Mouse (Mus musculus): ENCODE measurements around the gene Dnah1. TPM values are rescaled to one million over a fixed set of nuclear protein-coding genes. Genes with fewer than 3 reads are reported as not detected.

Dnah1 gene
- 6.6 and 8.1 TPM in 2 replicates for polyA plus RNA-seq (2015; fragmentation: Nextera tagmentation; extraction: Ambion mirVana)

DNA sequence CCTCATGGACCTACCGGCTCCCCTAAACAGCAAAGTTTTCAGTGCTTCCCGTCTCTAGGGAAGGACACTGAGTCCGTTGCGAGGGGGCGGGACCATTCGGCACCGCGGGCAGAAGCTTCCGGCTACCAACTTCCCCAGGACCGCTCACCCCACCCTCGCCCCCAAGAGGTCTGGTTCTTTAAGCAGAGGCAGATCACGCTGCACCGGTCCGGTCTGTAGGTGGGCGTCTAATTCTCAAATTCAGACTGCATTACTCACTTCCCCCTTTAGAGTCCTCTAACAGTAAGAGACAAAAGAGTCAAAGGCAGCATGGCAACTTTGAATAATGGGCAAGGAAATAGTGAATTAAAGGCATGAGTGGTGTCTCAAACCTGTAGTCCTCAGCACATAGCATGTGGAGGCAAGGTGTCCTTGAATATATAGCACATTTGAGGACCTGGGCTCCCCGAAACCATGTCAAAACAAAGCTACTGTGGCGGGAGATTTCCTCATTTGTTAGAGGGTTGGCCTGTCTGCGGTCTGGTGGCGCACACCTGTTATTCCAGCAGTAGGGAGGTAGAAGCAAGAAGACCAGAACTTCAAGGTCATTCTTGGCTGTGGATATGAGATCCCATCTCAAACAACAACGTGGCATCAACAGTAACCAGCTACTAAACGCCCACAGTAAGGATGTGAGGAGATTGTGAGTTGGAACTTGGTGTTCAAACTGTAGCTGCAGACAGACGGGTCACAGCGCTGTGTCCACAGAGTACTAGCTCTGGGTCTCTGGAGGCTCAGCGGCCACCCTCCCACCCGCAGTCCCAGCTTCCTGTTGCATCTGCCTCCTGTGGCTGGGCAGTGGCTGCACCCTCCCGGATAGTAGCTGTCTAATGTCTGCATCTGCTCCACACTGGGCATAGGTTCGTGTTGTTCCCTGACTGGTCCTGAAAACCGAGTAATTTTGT is at the start of gene Dnah1:
Gene Dnah1 (minus strand): TSS at position 48 of the 944 bp plus-strand sequence.
- H3K4me2 ChIP-seq (replicated peaks) = peak within 1 kb of the TSS; percentile 65
- H3K36me3 ChIP-seq = no peaks in the 10 kb centered on the region
- peak within 1 kb of the TSS; percentile 42 for H3K4me3 ChIP-seq
- ATAC-seq (ENCODE audit: low FRiP score, low read depth) = peak; percentile 48; the same call in 1 of the 2 replicates
- no peak within 1 kb of the TSS for H3K27ac ChIP-seq
- peak within 1 kb of the TSS; percentile 54 for H3K9ac ChIP-seq
- WGBS = 28% methylated on average over 28 of the region's 28 CpGs
- no peaks in the 10 kb centered on the region for H3K9me3 ChIP-seq
- 0 out of 2 replicates have a peak, but pooled peaks cover 4% of the 10 kb centered on the region for H3K27me3 ChIP-seq
- peaks cover 13% of the 10 kb centered on the region; the same call in 1 of the 2 replicates for H3K4me1 ChIP-seq

DNA sequence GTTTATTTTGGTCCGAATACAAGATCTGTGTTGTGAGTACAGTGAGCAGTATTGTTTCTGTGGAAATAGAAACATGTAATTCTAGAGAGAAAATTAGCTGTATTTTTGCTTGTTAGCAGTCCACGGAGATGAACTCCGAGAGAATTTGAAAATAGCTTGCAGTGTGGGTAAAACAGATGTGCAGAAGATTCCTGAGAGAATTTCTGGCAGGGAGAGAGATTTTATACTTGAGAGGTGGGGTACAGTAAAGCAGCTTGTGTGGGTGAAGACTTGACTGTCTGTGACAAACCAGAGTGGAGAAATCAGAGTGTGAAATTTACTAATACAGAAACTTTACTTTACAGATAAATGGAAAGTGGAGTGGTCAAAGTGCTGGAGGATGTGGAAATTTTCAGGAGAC is 45.7 kb upstream of the Dnah1 start:
- no peaks in the 10 kb centered on the region for H3K9me3 ChIP-seq
- WGBS = 81% methylated on average over 3 of the region's 3 CpGs
- peaks cover 80% of the 10 kb centered on the region for H3K36me3 ChIP-seq
- no peak overlapping the region for H3K4me2 ChIP-seq (replicated peaks)
- no peak overlapping the region for H3K9ac ChIP-seq
- no peak overlapping the region for H3K27ac ChIP-seq
- H3K27me3 ChIP-seq = no peaks in the 10 kb centered on the region
- no peak overlapping the region for H3K4me3 ChIP-seq
- ATAC-seq (ENCODE audit: low FRiP score, low read depth) = no peak
- H3K4me1 ChIP-seq = no peaks in the 10 kb centered on the region

DNA sequence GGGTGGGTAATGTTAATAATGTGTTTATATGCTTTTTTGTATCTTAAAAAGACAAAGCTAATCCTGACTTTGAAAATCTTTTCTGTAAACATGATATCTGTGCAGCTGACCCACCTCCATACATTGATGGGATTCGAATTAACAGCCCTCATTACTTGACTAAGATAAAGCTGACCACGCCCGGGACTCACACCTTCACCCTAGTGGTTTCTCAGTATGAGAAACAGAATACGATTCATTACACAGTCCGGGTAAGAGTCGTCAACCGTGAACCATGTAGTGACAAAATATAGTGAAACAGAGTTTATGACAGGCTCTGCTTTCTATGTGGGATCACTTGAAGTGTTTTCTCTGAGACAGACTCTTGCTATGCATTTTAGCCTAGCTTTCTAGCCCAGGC is 44.3 kb upstream of the Dnah1 start:
- Histone ChIP-seq H3K27ac (no peak overlapping the region), H3K9me3 (no peaks in the 10 kb centered on the region), H3K27me3 (no peaks in the 10 kb centered on the region), H3K4me2 (replicated peaks) (no peak overlapping the region), H3K4me3 (no peak overlapping the region), H3K4me1 (no peaks in the 10 kb centered on the region), H3K9ac (no peak overlapping the region), H3K36me3 (peaks cover 81% of the 10 kb centered on the region)
- 88% methylated on average over 7 of the region's 7 CpGs for WGBS
- ATAC-seq (ENCODE audit: low FRiP score, low read depth) = no peak

DNA sequence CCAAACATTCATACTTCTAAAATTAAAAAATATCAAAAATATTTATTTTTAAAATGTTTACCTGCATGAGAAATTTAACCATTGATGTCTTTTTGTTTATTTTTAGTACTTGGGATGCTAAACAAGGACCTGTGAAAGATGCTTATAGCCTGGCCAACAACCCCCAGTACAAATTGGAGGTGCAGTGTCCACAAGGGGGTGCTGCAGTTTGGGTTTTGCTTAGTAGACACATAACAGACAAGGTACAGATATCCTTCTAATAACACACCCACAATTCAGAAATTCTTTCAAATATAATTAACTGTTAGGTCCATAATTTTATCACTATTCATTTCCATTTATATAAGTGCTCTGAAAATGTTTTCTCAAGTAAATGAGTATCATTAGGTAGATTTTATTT is 41.7 kb upstream of the Dnah1 start:
- Histone ChIP-seq H3K4me3 (no peak overlapping the region), H3K36me3 (peaks cover 81% of the 10 kb centered on the region), H3K9ac (no peak overlapping the region), H3K27me3 (no peaks in the 10 kb centered on the region), H3K27ac (no peak overlapping the region), H3K9me3 (no peaks in the 10 kb centered on the region), H3K4me2 (replicated peaks) (no peak overlapping the region), H3K4me1 (no peaks in the 10 kb centered on the region)
- ATAC-seq (ENCODE audit: low FRiP score, low read depth) = no peak

DNA sequence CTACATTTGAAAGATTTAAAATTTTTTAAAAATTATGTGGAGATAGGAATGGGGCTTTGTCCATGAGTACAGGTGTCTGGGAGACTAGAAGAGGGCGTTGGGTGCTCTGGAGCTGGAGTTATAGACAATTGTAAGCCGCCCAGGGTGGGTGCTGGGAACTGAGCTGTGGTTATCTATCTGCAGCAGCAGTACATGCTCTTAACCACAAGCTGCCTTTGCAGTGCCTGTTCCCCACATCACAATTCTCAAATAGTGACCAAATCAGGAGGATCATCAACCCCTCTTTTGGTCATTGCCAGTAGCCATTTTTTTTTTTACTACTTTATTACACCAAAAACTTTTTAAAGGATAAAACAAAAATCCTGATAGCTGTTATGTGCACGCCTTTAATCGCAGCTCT is 40.9 kb upstream of the Dnah1 start:
- no peaks in the 10 kb centered on the region for H3K9me3 ChIP-seq
- ATAC-seq (ENCODE audit: low FRiP score, low read depth) = no peak
- WGBS = 94% methylated on average over 4 of the region's 4 CpGs

DNA sequence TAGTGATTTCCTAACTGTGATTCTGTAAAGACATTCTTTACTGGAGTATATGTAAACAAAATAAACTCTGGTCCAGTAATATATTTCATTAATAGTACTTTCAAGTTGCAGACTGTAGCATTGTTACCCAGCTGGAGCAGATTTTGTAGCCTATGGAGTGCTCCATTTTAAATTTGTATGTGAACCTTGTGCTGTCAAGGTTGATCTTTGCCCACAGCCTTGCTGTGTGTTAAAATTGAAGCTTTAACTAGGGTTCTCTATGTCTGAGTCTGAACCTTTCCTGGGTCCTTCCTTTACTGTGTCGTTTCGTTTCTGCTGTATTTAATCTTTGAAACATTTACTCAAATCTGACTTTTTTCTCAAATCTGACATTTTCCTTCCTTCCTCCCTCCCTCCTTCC is 38.5 kb upstream of the Dnah1 start:
- no peak overlapping the region for H3K4me2 ChIP-seq (replicated peaks)
- H3K27ac ChIP-seq = no peak overlapping the region
- no peaks in the 10 kb centered on the region for H3K4me1 ChIP-seq
- WGBS = 94% methylated on average over 2 of the region's 2 CpGs
- peaks cover 75% of the 10 kb centered on the region for H3K36me3 ChIP-seq
- no peaks in the 10 kb centered on the region for H3K27me3 ChIP-seq
- H3K4me3 ChIP-seq = no peak overlapping the region
- no peak for ATAC-seq (ENCODE audit: low FRiP score, low read depth)
- H3K9ac ChIP-seq = no peak overlapping the region
- H3K9me3 ChIP-seq = no peaks in the 10 kb centered on the region

More for the DNA sequence above, 40.9 kb upstream of the Dnah1 start:
- Histone ChIP-seq H3K27me3 (no peaks in the 10 kb centered on the region), H3K4me1 (no peaks in the 10 kb centered on the region), H3K4me3 (no peak overlapping the region), H3K27ac (no peak overlapping the region), H3K36me3 (peaks cover 79% of the 10 kb centered on the region), H3K9ac (no peak overlapping the region), H3K4me2 (replicated peaks) (no peak overlapping the region)

DNA sequence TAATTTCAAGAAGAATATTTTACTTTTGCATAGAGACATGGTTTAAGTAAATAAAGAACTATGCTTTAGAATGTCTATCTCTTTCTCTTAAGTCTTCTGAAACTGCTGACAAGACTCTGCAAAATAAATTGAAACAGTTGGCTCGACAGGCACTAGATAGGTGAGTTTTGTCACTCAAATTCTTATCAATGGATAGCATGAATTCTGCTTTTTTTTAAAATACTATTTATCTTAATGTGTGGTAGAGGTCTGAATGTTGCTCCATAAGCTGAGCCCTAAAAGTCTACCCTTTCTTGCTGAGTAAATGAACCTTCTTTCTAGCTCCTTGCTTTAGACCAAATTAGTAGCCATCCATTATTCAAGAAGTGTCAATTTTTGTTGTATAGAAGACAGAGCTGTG is 21.7 kb upstream of the Dnah1 start:
- Histone ChIP-seq H3K9me3 (no peaks in the 10 kb centered on the region), H3K4me3 (no peak overlapping the region), H3K27ac (no peak overlapping the region), H3K27me3 (no peaks in the 10 kb centered on the region), H3K36me3 (peaks cover 55% of the 10 kb centered on the region), H3K9ac (no peak overlapping the region), H3K4me2 (replicated peaks) (no peak overlapping the region), H3K4me1 (no peaks in the 10 kb centered on the region)
- WGBS = 90% methylated on average over 1 of the region's 1 CpGs
- ATAC-seq (ENCODE audit: low FRiP score, low read depth) = no peak

DNA sequence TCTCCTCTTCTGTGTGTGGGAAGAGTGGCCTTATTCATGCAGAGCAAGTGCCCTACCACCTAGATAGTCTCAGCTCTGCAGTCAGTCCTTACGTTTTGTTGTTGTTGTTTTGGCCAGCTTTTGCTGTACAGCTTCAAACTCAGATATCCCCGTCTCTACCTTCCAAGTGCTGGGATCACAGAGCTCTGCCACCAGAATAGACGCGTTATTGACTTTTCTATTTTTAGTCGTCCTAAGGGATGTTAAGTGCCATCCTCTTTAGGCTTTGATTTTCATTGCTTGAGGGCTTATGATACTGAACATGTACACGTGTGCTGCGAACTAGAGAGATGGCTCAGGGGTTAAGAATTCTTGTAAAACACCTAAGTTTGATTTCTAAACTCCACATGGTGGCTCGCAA is 19.5 kb upstream of the Dnah1 start:
- Histone ChIP-seq H3K36me3 (peaks cover 46% of the 10 kb centered on the region), H3K4me1 (peaks cover 7% of the 10 kb centered on the region; the same call in 1 of the 2 replicates), H3K4me3 (no peak overlapping the region), H3K27ac (no peak overlapping the region), H3K9me3 (no peaks in the 10 kb centered on the region), H3K4me2 (replicated peaks) (no peak overlapping the region), H3K27me3 (no peaks in the 10 kb centered on the region), H3K9ac (no peak overlapping the region)
- ATAC-seq (ENCODE audit: low FRiP score, low read depth) = no peak
- WGBS = 79% methylated on average over 8 of the region's 8 CpGs

DNA sequence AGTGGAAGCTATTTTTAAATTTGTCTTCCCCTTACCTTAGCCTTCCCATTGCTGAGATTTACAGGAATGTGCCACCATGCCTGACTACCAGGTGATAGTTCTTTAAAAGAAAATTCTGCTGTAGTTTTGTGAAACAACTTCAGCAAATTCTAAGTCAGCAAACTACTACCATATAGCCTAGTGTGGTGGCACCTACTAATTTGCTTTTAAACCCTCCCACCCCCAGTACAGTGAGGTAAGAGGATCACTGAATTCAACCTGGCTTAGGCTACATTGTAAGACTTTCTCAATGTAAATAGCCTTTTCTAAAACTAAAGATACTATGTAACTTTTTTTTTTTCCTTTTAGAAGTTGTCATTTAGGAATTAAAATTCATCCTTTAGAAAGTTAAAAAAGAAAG is 14.3 kb upstream of the Dnah1 start:
- Histone ChIP-seq H3K27me3 (no peaks in the 10 kb centered on the region), H3K4me3 (peak overlapping the region; percentile 86), H3K27ac (no peak overlapping the region), H3K9ac (peak overlapping the region; percentile 92; the same call in 1 of the 2 replicates), H3K9me3 (no peaks in the 10 kb centered on the region), H3K4me1 (peaks cover 18% of the 10 kb centered on the region), H3K4me2 (replicated peaks) (peak overlapping the region; percentile 71), H3K36me3 (peaks cover 12% of the 10 kb centered on the region)
- no peak for ATAC-seq (ENCODE audit: low FRiP score, low read depth)

DNA sequence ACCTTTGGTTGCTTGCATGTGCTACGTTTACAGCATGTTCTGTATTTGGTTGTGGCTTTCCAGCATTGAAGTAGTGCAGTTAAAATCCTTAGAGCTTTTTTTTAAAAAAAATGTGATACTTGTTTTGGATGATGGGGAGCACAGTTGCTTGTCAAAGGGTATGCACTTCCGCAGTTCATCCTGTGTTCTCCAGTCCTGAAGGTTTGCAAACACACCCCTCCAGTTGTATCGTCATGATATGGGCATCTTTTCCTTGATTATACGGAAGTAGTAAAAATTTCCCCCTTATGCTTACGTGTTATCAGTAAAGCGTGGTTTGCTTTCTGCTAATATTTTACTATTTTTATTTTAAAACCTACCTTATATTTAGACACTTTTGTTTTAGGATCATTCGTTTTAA is 13.7 kb upstream of the Dnah1 start:
- no peaks in the 10 kb centered on the region for H3K27me3 ChIP-seq
- peak overlapping the region; percentile 92; the same call in 1 of the 2 replicates for H3K27ac ChIP-seq
- ATAC-seq (ENCODE audit: low FRiP score, low read depth) = no peak
- peak overlapping the region; percentile 71 for H3K4me2 ChIP-seq (replicated peaks)
- peaks cover 11% of the 10 kb centered on the region for H3K36me3 ChIP-seq
- H3K9me3 ChIP-seq = no peaks in the 10 kb centered on the region
- H3K9ac ChIP-seq = peak overlapping the region; percentile 92
- 45% methylated on average over 7 of the region's 7 CpGs for WGBS
- H3K4me3 ChIP-seq = peak overlapping the region; percentile 86
- H3K4me1 ChIP-seq = peaks cover 18% of the 10 kb centered on the region

DNA sequence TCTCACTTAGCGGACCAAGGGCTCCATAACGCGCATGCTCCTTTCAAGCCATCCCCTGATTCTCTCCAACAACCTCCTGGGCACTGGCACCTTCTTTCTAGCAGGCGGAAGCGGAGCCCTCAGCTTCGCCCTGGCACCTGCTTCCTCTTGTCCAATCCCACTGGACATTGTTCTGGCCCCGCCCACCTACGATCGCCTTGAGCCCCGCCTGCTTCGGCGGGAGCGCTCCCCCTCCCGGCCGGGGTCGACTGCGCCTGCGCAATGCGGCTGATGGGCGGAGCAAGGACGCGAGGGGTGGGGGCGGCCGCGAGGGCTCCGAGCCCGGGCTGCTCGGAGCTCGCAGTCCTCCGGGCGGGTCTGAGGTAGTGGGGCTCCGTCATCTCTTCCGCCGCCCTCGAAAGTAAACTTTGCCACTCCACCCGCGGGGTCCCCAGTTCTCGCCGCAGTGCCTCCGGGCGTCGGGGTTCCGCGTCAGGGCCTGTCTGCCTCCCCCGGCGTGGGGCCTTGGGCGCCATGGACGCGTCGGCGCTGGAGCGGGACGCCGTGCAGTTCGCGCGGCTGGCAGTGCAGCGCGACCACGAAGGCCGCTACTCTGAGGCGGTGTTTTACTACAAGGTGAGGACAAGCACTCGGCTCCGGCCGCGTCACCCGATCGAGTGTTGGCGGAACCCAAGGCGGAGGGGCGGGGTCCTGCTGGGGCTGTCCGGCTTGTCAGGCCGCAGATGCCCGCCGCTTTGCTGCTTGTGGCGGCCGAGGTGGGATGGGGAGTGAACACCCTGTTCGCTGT is 12.9 kb upstream of the Dnah1 start, which contains the start of gene Capn7:
Gene Capn7 (plus strand): TSS at position 270 of the 787 bp plus-strand sequence.
- Histone ChIP-seq H3K4me2 (replicated peaks) (peak within 1 kb of the TSS; percentile 71), H3K4me1 (peaks cover 18% of the 10 kb centered on the region), H3K27me3 (no peaks in the 10 kb centered on the region), H3K4me3 (peak within 1 kb of the TSS; percentile 86), H3K27ac (peak within 1 kb of the TSS; percentile 92), H3K9me3 (no peaks in the 10 kb centered on the region), H3K9ac (peak within 1 kb of the TSS; percentile 92), H3K36me3 (peaks cover 8% of the 10 kb centered on the region)
- peak; percentile 96 for ATAC-seq (ENCODE audit: low FRiP score, low read depth)
- WGBS = under 1% methylated on average over 78 of the region's 78 CpGs

DNA sequence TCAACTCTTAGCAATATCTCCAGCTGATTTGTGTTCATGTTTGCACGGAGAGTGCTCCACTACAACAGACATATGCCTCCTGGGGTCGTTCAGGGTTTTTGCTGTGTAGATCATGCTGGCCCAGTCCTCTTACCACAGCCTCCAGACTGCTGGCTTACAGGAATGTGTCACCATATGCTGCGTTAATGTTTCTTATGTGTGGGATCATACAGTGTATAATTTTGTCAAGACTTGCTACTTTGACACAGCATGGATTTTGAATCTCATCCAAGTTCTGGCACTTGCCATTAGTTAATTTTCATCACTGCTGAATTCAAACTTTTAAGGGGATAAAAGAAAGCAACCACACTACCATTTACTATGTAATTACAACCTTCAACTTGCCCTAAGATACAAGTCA is 12.1 kb upstream of the Dnah1 start:
- Histone ChIP-seq H3K4me2 (replicated peaks) (peak overlapping the region; percentile 71), H3K27ac (no peak overlapping the region), H3K36me3 (peaks cover 7% of the 10 kb centered on the region), H3K27me3 (no peaks in the 10 kb centered on the region), H3K9me3 (no peaks in the 10 kb centered on the region), H3K4me1 (peaks cover 18% of the 10 kb centered on the region), H3K9ac (no peak overlapping the region), H3K4me3 (peak overlapping the region; percentile 86)
- no peak for ATAC-seq (ENCODE audit: low FRiP score, low read depth)
- 50% methylated on average over 3 of the region's 3 CpGs for WGBS
